Mouse (Mus musculus): ENCODE data around the gene Cib1.

DNA sequence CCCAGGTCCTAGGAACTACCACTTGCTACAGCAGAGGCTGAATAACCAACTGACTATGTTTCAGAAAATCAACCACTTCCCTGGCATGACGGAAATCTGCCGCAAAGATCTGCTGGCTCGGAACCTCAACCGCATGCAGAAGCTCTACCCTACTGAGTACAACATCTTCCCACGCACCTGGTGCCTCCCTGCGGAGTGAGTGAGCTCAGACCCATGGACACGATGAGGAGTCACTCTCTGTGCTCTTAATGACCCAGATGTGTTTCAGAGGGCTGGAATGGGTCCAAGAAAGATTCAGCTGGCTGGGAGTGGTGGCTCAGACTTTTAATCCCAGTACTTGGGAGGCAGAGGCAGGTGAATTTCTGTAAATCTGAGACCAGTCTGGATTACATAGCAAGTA is 19.8 kb upstream of the Cib1 start:
- no peak for TF ChIP-seq CTCF (IDR thresholded peaks at IDR 0.05; ENCODE audit: low read depth)
- TF ChIP-seq EP300 (optimal IDR thresholded peaks at IDR 0.05), result no peak
